Mouse (Mus musculus): ENCODE data around the gene Dpy19l1. TPM values are rescaled to one million over a fixed set of nuclear protein-coding genes. Genes with fewer than 3 reads are reported as not detected.
A peak's percentile ranks its signal among the peaks of the same experiment; 100 is the strongest.

The Dpy19l1 gene
- total and polyA plus RNA-seq, 3 experiments: 21.2 to 44.1 (median 26.3) TPM

GRCm38 (mm10) chr9:24506510-24506909 lies 3.6 kb upstream of the Dpy19l1 start:
- Histone ChIP-seq H3K27ac (ENCODE audit: insufficient read depth, low read depth) (no peak overlapping the region), H3K79me2 (replicated peaks; ENCODE audit: control insufficient read depth, extremely low read depth, insufficient read depth, poor library complexity, severe bottlenecking) (peaks cover 6% of the 10 kb centered on the region), H3K9ac (ENCODE audit: insufficient read depth, low read depth) (no peak overlapping the region), H3K9me3 (replicated peaks; ENCODE audit: low read length) (no peaks in the 10 kb centered on the region), H3K4me2 (ENCODE audit: insufficient read depth, low read depth, poor library complexity, severe bottlenecking) (no peak overlapping the region), H3K27me3 (replicated peaks) (no peaks in the 10 kb centered on the region), H3K4me1 (ENCODE audit: control insufficient read depth in 1 of 2, insufficient read depth in 2 of 2) (peaks cover 2 to 36% of the 10 kb centered on the region in 2 experiments), H3K36me3 (replicated peaks in 1 of 2; ENCODE audit: control insufficient read depth in 1 of 2, insufficient read depth in 1 of 2, low read length in 1 of 2) (no peaks in the 10 kb centered on the region), H3K4me3 (replicated peaks in 1 of 3; ENCODE audit: low read depth in 2 of 3, low read length in 2 of 3, poor library complexity in 1 of 3) (no peak overlapping the region)
- in situ Hi-C loops (cut with MboI; ENCODE audit: low pct_ligation_motif_present, low pct_unique_long_range_greater_than_20kb, low sequenced_read_pairs): no loop called here
- no peak for DNase-seq (ENCODE audit: extremely low read depth)
- no peak for TF ChIP-seq CHD2 (IDR thresholded peaks at IDR 0.05; ENCODE audit: low read length)
- dilution Hi-C loops (cut with MboI; ENCODE audit: extremely low pct_ligation_motif_present, extremely low pct_unique_long_range_greater_than_20kb, low sequenced_read_pairs): no loop called here

GRCm38 (mm10) chr9:24505017-24505763 lies 2.2 kb upstream of the Dpy19l1 start:
- Histone ChIP-seq H3K27me3 (replicated peaks) (no peaks in the 10 kb centered on the region), H3K9me3 (replicated peaks; ENCODE audit: low read length) (no peaks in the 10 kb centered on the region), H3K27ac (ENCODE audit: insufficient read depth, low read depth) (peak overlapping the region; percentile 24; the same call in 1 of the 2 replicates), H3K79me2 (replicated peaks; ENCODE audit: control insufficient read depth, extremely low read depth, insufficient read depth, poor library complexity, severe bottlenecking) (peaks cover 6% of the 10 kb centered on the region; the same call in 1 of the 2 replicates), H3K4me2 (ENCODE audit: insufficient read depth, low read depth, poor library complexity, severe bottlenecking) (peak overlapping the region; percentile 17), H3K4me1 (ENCODE audit: control insufficient read depth in 1 of 2, insufficient read depth in 2 of 2) (peaks cover 2 to 42% of the 10 kb centered on the region in 2 experiments), H3K9ac (ENCODE audit: insufficient read depth, low read depth) (no peak overlapping the region), H3K4me3 (replicated peaks in 1 of 3; ENCODE audit: low read depth in 2 of 3, low read length in 2 of 3, poor library complexity in 1 of 3) (no peak overlapping the region), H3K36me3 (replicated peaks in 1 of 2; ENCODE audit: control insufficient read depth in 1 of 2, insufficient read depth in 1 of 2, low read length in 1 of 2) (peaks cover 0 to under 1% of the 10 kb centered on the region in 2 experiments)
- peak; percentile 81 for DNase-seq (ENCODE audit: extremely low read depth)
- no peak for TF ChIP-seq JUND (conservative IDR thresholded peaks at IDR 0.05; ENCODE audit: low read depth, low read length)
- TF ChIP-seq E2F4 (IDR thresholded peaks at IDR 0.05; ENCODE audit: insufficient replicate concordance, low read depth, low read length): no peak
- peak; percentile 41; the same call in 1 of the 2 replicates for TF ChIP-seq RCOR1 (conservative IDR thresholded peaks at IDR 0.05; ENCODE audit: low read depth, low read length)
- TF ChIP-seq GABPA (IDR thresholded peaks at IDR 0.05; ENCODE audit: insufficient replicate concordance, low read depth, low read length): no peak
- no peak for TF ChIP-seq JUN (IDR thresholded peaks at IDR 0.05; ENCODE audit: insufficient read depth, low read depth, low read length)
- peak; percentile 27; the same call in 1 of the 2 replicates for TF ChIP-seq HCFC1 (IDR thresholded peaks at IDR 0.05; ENCODE audit: low read depth, low read length)
- TF ChIP-seq CHD1 (IDR thresholded peaks at IDR 0.05; ENCODE audit: low read depth, low read length): no peak
- TF ChIP-seq ZMIZ1 (IDR thresholded peaks at IDR 0.05; ENCODE audit: low read depth, low read length): no peak
- TF ChIP-seq MEF2A (IDR thresholded peaks at IDR 0.05; ENCODE audit: borderline replicate concordance, low read depth, low read length): no peak
- peak; percentile 32; the same call in 1 of the 2 replicates for TF ChIP-seq TCF12 (IDR thresholded peaks at IDR 0.05; ENCODE audit: low read depth, low read length)
- TF ChIP-seq MYC (IDR thresholded peaks at IDR 0.05; ENCODE audit: low read depth, low read length): 0 out of 2 replicates have a peak, but pooled peaks have one; percentile 21
- TF ChIP-seq NELFE (IDR thresholded peaks at IDR 0.05; ENCODE audit: low read depth, low read length): no peak
- TF ChIP-seq EP300 (IDR thresholded peaks at IDR 0.05; ENCODE audit: low read length): peak; percentile 73
- TF ChIP-seq ELF1 (IDR thresholded peaks at IDR 0.05; ENCODE audit: low read depth, low read length): peak; percentile 27; the same call in 1 of the 2 replicates
- peak; percentile 87 for TF ChIP-seq IRF4 (IDR thresholded peaks at IDR 0.05; ENCODE audit: low read depth, low read length)
- TF ChIP-seq SIN3A (IDR thresholded peaks at IDR 0.05; ENCODE audit: low read length): peak; percentile 50; the same call in 1 of the 2 replicates
- TF ChIP-seq TBP (conservative IDR thresholded peaks at IDR 0.05; ENCODE audit: low read depth, low read length): peak; percentile 76
- peak; percentile 32 for TF ChIP-seq BHLHE40 (IDR thresholded peaks at IDR 0.05; ENCODE audit: low read depth, low read length)
- TF ChIP-seq KAT2A (IDR thresholded peaks at IDR 0.05; ENCODE audit: insufficient replicate concordance, low read length): 0 out of 2 replicates have a peak, but pooled peaks have one; percentile 21
- peak; percentile 55 for TF ChIP-seq CHD2 (IDR thresholded peaks at IDR 0.05; ENCODE audit: low read length)
- TF ChIP-seq MAZ (IDR thresholded peaks at IDR 0.05; ENCODE audit: low read depth, low read length): 0 out of 2 replicates have a peak, but pooled peaks have one; percentile 21
- peak; percentile 51 for TF ChIP-seq MAX (IDR thresholded peaks at IDR 0.05; ENCODE audit: low read length)
- TF ChIP-seq POLR2AphosphoS2 (IDR thresholded peaks at IDR 0.05; ENCODE audit: low read depth, low read length): no peak
- TF ChIP-seq RAD21 (IDR thresholded peaks at IDR 0.05; ENCODE audit: low read depth, low read length): no peak
- peak; percentile 74 for TF ChIP-seq ETS1 (conservative IDR thresholded peaks at IDR 0.05; ENCODE audit: low read depth, low read length)
- TF ChIP-seq USF2 (conservative IDR thresholded peaks at IDR 0.05; ENCODE audit: low read depth, low read length): no peak
- peak; percentile 36; the same call in 1 of the 2 replicates for TF ChIP-seq POLR2A (IDR thresholded peaks at IDR 0.05; ENCODE audit: low read depth, low read length)
- dilution Hi-C loops (cut with MboI; ENCODE audit: extremely low pct_ligation_motif_present, extremely low pct_unique_long_range_greater_than_20kb, low sequenced_read_pairs): no loop called here
- in situ Hi-C loops (cut with MboI; ENCODE audit: low pct_ligation_motif_present, low pct_unique_long_range_greater_than_20kb, low sequenced_read_pairs): no loop called here
